Mouse (Mus musculus) gastrocnemius, postnatal 4 days (tissue): ENCODE measurements around the gene Ddx49. TPM values are rescaled to one million over a fixed set of nuclear protein-coding genes. Genes with fewer than 3 reads are reported as not detected.
A peak's percentile ranks its signal among the peaks of the same experiment; 100 is the strongest.

ENCODE experiments used
- DNase-seq, 2 experiments: peaks; one replicate each; pipeline ENCODE4 v3.0.0; 2021 to 2022; ENCODE audit warnings: low spot score in 2 of 2, mixed read lengths in 2 of 2
- long read RNA-seq, 2 experiments: library from polyadenylated mRNA; stranded (forward); transcript quantifications; one replicate each; pipeline ENCODE4 v2.0.0; 2021
- total RNA-seq, 2 experiments: library from RNA; stranded (reverse); gene quantifications; 2 replicates each; pipeline ENCODE4 v1.2.3; 2021

Gene Ddx49
- total RNA-seq, result 10 to 100 TPM; 42.8 to 42.9 TPM
- long read RNA-seq, experiment 1, transcript Ddx49-201 (13 exons, 2,137 nt), result major isoform, 25 of 30 reads
- long read RNA-seq, experiment 1, partial matches to known transcripts, result 2 of 30 reads
- long read RNA-seq, experiment 1, other reads (novel, unspliced or antisense), result 3 of 30 reads
- long read RNA-seq, experiment 2, transcript Ddx49-201 (13 exons, 2,137 nt), result major isoform, 29 of 34 reads
- long read RNA-seq, experiment 2, partial matches to known transcripts, result 1 of 34 reads
- long read RNA-seq, experiment 2, other reads (novel, unspliced or antisense), result 3 of 34 reads

DNA sequence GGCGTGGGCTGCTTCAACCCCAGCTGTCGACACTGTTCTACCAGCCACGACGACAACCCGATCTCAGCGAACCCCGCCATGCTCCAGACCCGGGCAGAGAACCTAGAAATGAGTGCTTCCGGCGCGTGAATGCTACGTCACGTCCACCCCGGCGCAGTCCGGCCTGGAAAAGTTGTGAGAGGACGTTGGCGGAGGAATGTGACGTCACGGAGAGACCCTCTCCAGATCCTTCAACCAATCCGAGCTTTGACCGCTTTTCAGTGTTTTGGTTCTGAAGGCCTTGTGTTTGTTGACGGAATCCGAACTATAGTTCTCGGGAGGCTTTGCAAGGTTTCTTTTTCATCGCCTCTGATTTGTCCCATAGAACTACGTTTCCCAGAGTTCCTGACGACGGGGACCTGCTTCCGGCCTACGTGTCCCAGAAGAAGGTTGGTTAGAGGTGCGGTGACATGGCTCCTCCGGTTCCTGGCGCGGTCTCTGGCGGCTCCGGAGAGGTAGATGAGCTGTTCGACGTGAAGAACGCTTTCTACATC is at the start of gene Ddx49, which contains the start of gene Cope:
Gene Ddx49, minus strand, starts transcription at position 132 of the 533 bp plus-strand sequence.
Gene Cope, plus strand, starts transcription at position 161 of the 533 bp plus-strand sequence.
- peak; percentile 82 to 93 for DNase-seq

DNA sequence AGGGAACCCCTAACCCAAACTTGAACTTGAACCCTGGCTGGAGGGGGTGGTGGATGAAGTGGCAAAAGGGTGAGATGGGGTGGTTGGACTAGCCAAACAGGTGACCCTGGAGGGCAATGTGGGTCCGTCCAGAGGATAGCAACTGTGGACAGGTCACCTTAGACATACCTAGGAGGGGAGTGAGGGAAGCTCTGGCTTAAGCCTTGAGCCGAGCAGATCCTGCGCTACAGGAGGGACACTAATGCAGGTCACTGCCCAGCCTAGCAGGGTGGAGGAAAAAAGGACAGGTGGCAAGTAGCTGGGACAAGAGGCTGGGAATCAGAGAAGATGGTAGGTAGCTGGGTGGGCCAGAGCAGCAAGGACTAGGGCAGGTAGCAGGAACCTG is 49.7 kb upstream of the Ddx49 start:
- no peak for DNase-seq

DNA sequence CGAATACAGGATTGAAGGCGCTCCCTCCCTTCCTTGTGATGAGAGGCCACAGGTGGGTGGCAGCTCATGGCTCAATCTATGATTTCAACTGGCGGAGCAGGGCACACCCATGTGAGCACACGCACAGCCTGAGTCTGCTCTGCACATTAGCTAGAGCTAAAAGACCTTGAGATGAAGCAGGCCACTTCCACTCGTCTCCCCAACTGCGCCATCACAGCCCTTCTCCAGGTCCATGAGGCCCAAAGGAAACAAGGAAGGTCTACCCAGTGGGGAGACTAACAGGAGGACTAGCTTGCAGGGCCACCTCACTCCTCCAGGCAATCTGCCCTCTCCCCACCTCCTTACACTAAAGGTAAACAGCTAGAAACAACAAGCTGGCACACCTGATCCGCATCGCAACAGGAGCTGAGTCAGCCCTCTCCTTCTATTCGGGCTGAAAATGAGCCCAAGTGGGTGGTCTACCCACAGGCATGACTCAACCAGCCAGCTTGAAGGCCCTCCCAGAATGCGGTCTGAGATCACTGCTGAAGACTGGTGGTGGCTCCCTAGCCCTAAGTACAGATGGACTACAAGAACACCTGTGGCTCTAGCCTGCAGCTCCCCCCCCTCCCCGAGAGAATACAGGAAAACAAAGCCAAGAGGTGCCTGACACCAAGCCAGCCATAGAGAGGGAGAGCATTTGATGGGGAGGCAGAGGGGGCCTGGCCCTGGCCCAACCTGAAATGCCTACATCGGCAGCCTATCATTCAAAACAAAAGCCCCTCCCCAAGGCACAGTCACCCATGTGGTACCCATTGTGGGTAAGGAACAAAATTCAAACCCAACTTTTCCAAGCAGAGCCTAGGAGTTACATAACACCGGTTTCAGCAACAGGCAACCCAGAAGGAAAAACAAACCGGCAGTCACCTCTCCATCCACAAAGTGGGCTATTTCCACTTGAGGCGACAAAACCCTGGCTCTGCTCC is 49.0 kb upstream of the Ddx49 start:
- no peak for DNase-seq

GRCm38 (mm10) chr8:70347860-70348420 is 45.7 kb upstream of the Ddx49 start:
- DNase-seq, result no peak

- no peak for DNase-seq
Measured at GRCm38 (mm10) chr8:70347443-70347842, 45.2 kb upstream of the Ddx49 start.

DNA sequence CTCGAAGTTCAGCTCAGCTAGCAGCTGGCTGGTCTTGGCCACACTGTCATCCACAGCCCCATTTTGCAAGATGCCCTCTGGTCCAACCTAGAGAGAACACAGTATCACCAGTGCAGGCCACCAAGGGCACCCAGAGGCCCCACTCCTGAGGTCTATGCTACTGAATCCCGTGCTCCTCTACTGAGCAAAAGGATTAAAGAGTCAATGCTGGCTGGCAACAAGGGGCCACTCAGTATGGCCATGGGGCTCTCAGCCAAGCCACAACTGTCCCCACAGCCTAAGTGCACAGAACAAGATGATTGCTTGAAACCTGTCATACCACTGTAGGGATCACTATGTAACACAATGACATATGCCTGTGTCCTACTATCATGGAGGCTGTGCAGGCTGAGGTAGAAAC is 42.0 kb upstream of the Ddx49 start:
- no peak for DNase-seq

DNA sequence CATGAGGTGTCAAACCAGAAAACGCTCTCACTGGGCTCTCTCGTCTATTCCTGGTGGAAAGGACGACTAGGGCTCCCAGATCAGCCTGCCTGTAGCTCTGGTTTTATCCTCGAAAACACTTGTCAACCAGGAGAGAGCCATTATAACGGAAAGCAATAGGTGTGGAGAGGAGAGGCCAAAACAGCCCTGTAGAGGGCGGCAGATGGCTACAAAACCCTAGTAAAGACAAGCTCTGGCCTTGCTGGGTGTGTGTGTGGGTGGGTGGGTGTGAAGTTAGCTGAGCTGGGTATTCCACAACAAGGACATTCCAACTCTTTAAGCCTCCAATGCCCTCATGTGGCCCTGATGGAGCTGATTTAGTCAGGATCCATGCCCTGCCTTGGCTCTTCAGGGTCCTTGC is 41.4 kb upstream of the Ddx49 start:
- DNase-seq, result no peak

- no peak for DNase-seq
Measured at GRCm38 (mm10) chr8:70343076-70343475, 40.8 kb upstream of the Ddx49 start.

DNA sequence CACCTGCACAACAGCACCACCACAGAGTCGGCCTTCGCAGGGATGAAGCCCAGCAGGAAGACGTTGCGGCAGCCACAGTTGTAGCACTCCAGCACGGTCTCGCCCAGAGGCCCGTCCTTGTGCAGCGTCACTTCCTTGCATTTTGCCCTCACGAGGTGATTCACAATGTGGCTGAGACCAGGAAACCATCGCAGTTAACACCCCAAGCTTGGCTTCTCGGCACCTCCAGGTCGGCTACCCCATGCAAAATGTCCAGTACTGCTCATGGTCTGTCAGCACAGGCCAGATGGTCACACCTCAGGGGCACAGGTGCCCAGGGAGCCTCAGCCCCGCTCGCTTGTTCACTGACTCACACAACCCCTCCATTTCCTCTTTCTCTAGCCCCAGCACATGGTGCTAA is 39.7 kb upstream of the Ddx49 start:
- no peak for DNase-seq

- no peak for DNase-seq
Measured at GRCm38 (mm10) chr8:70340659-70341058, 38.4 kb upstream of the Ddx49 start.

- no peak for DNase-seq
Measured at GRCm38 (mm10) chr8:70338931-70339330, 36.6 kb upstream of the Ddx49 start.

GRCm38 (mm10) chr8:70332878-70333202 is 30.6 kb upstream of the Ddx49 start:
- DNase-seq, result no peak

- DNase-seq, result peak; percentile 74 to 79
Measured at GRCm38 (mm10) chr8:70332070-70332877, 30.0 kb upstream of the Ddx49 start.

- no peak for DNase-seq
Measured at GRCm38 (mm10) chr8:70331526-70331925, 29.2 kb upstream of the Ddx49 start.

DNA sequence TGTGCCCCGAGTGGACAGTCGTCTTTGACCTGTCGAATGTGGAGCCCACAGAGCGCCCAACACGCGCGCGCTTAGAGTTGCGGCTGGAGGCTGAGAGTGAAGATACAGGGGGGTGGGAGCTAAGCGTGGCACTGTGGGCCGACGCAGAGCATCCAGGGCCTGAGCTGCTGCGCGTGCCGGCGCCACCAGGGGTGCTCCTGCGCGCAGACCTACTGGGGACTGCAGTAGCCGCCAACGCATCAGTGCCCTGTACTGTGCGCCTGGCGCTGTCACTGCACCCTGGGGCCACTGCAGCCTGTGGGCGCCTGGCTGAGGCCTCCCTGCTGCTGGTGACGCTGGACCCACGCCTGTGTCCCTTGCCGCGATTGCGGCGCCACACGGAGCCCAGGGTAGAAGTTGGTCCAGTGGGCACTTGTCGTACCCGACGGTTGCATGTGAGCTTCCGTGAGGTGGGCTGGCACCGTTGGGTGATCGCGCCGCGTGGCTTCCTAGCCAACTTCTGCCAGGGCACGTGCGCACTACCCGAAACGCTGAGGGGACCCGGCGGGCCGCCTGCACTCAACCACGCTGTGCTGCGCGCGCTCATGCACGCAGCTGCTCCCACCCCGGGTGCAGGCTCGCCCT is 28.6 kb upstream of the Ddx49 start:
- DNase-seq, result peak in 1 of 2 experiments; percentile 53

- DNase-seq, result no peak
Measured at GRCm38 (mm10) chr8:70329835-70330740, 27.8 kb upstream of the Ddx49 start.

GRCm38 (mm10) chr8:70329124-70329834 is 27.0 kb upstream of the Ddx49 start, which contains the start of gene Gdf1:
Gdf1 (plus strand) TSS chr8:70329817.
- no peak for DNase-seq

DNA sequence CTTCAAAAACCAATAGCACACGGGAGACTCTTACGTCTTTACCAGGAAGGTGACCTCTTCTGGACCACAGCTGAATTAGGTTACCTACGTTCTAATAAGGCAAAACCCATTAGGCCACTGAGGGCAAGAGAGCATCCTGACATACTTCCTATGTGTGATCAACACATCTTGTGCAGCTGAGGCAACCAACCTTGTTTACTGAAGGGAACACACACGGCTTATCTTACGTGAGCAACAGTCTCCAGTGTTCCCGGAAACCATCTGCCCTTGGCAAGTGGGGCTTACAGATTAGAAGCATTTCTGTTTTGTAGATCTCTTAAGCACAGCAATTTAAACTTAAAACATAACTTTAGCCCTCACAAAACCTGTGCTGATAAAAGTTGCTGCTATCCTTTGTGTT is 25.2 kb upstream of the Ddx49 start:
- no peak for DNase-seq

DNA sequence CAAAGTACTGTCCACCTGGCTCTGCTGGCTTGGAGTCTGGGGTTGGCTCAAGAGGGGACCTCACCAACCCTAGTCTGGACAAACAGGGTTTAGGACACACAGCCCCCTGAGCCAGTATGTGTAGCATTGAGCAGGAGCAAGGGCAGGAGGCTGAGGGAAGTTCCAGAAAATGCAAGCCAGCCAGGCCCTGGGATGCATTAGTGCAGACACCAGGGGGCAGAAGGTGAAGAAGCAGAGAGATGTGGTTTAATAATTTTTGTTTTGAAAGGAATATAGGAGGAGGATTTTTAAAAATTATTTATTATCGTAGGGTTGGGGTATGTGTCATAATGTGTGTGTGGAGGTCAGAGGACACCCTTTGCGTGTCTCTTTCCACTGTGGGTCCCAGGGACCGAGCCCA is 21.4 kb upstream of the Ddx49 start:
- no peak for DNase-seq
